Mouse (Mus musculus) gastrocnemius, adult 8-10 months (tissue): ENCODE measurements around the gene Lamc1. TPM values are rescaled to one million over a fixed set of nuclear protein-coding genes. Genes with fewer than 3 reads are reported as not detected.

Source experiments
- DNase-seq, 2 experiments: peaks; one replicate each; pipeline ENCODE4 v3.0.0; 2022; ENCODE audit warnings: low spot score in 2 of 2
- total RNA-seq, 4 experiments: library from RNA; stranded (reverse); gene quantifications; 2 replicates each; pipeline ENCODE4 v1.2.4; 2022

Gene Lamc1
- total RNA-seq, 4 experiments from 2014 or later, result 34.7 to 54.8 (median 46.8) TPM

- DNase-seq, result peak in 1 of 2 experiments; percentile 26
These were observed 67.0 kb downstream of the Lamc1 start for GRCm38 (mm10) chr1:153265579-153265978.

DNA sequence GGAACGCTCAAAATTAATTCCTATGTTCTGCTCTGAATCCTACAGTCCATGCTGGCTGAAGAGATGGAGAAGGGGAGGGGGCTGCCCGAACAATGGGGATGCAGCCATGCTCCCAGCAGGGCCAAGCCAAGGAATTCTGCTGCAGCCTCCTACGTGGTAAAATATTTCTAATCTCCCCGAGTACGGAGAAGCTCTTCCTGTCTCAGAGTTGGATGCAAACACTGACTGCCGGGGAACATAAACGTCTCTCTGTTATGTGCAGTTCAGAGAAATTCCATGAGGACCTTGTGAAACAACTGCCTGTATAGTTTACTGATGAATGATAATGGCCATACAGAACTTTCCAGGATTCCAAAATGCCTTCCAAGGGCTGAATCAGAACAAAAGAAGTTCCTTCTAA lies 67.5 kb downstream of the Lamc1 start:
- DNase-seq, result no peak

- no peak for DNase-seq
These were observed 72.8 kb downstream of the Lamc1 start for GRCm38 (mm10) chr1:153259752-153260300.

DNA sequence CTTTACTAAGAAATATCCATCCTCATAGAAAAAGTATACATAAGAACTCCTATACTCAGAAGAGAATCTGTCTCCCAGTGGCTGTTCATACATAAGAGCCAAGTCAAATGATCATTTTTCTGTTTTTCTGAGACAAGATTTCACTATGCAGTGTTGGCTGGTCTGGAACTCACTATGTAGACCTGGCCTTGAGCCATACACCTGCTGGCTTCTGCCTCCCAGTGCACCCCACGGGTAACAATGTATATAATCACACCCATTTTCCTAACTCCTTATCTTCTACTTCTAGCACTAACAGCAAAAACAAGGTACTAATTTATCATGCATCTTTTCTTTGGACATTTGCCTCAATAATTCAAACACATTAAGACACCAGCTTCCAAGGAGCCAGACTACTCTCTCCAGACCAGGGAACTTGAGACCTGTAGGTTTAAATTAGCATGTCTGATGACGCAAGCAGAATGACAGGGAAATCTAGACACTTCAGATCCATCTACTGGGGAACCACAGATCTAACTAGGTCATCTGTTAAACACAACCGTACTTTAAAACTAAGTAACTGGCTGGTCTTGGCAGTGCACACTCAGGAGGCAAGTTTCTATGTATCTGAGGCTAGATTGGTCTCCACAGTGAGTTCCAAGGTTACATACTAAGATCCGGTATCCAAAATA lies 79.9 kb downstream of the Lamc1 start:
- no peak for DNase-seq

DNA sequence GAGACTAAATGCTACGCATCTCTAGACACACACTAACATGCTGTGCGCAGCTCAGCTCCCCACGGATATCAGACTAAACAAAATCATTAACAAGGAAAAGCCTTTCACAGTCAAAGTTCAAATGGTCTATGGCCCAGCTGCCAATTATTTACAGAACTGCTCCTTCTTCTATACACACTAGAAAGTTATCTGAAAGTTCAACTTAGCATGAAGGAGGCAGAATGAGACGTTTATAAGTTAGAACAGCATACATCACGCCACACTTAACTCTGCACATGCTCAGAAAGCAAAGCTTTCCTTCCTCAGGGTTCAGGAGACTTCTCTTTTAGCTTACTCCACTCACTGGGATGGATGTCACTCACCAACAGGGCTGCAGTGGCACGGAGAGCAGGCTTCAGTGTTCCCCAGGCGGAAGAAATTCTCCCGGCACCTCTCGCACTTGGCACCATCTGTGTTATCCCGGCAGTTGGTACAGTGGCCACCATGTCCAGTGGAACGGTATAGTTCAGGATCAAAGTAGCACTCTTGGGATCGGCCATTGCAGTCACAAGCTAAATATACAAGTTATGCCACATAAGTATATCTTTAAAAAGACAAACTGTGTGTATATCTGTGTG lies 80.9 kb downstream of the Lamc1 start:
- DNase-seq, result no peak

DNA sequence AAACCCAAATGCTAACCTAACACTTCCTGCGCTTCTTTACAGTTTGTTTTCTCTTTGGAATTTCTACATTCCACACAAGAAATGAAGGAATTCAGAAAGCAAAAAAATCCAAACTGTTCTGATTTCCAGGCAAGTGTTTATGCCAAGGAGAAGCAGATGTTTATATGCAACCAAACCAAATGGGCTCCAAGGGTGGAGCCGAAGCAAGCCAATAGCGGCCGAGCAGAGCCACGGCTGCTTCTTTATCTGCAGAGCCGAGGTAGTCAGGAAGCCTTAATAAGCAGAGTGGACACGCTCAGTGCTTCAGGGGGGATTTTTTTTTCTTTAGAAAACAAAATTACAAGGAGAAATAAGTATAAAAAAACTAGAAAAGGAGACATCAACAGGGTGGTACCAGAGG lies 91.2 kb downstream of the Lamc1 start:
- DNase-seq, result no peak

DNA sequence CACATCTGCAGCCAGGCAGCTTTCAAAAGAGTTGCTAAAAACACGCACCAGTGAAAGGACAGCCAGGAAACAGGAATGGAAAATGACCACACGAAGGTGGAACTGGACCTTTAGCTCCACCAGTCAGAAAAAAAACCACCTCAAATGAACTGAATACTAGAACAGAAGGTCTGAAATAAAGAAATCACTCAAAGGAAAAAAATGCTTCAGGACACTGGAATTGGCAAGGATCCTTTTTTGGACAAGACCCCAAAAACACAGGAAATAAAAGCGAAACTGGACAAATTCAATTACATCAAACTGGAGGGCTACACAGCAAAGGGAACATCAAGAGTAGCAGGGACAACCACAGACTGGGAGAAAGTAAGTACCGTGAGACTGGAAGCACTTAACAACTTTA lies 97.0 kb downstream of the Lamc1 start:
- no peak for DNase-seq

DNA sequence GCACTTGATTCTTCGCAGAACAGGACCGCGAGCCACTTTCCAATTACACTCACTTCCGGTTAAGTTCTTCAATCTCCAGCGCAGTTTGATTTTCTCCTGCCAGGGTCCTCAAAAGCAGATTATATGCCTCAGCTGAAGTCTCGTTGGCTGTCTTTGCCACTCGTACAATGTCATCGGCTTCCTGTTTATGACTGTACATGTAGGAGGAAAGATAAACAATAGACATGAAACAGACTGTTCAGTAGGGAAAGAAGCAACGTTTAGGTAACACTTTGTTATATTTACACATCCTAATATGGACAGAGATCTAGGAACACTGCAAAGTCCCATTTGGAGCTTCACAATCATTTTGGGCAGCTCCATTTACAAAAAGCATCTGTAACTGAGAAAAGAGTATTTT lies 100.9 kb downstream of the Lamc1 start:
- no peak for DNase-seq

GRCm38 (mm10) chr1:153227916-153228315 lies 104.7 kb downstream of the Lamc1 start:
- no peak for DNase-seq

DNA sequence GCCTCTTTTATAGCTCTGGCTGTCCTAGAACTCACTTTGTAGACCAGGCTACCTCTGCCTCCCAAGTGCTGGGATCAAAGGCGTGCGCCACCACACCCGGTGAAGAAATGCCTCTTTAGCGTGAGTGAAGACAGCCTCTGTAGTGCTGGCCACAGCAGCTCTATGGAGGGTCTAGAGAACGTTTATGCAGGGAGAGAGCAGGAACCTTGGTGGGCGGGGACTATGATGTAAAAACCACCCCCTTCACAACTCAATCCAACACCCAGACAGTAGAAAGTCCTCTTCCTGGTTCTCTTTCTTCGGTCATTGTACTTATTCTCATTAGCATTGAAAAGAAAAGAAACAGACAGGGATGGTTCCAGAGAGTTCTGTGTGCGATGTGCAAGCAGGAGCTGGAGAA lies 105.5 kb downstream of the Lamc1 start:
- DNase-seq, result no peak

GRCm38 (mm10) chr1:153225786-153226725 lies 106.5 kb downstream of the Lamc1 start:
- DNase-seq, result no peak

GRCm38 (mm10) chr1:153224331-153224730 lies 108.3 kb downstream of the Lamc1 start:
- no peak for DNase-seq

DNA sequence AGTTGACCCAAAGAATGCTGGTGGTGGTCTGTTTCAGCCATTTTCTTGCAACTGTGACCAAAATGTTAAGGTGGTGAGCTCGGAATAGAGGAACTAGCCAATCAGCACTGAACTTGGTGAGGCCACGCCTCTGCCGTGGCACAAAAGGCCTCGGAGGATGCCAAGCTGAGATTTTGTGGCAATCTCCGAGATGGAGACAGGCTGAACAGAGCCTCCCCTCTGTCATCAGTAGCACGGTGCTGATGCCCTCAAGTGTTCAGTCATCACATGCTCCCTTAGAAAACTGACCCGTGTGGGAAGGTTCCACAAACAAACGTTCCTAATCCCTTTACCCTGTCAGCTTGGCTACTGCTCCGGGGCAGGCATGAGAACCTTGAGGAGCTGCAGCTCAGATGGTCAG lies 113.2 kb downstream of the Lamc1 start:
- no peak for DNase-seq

DNA sequence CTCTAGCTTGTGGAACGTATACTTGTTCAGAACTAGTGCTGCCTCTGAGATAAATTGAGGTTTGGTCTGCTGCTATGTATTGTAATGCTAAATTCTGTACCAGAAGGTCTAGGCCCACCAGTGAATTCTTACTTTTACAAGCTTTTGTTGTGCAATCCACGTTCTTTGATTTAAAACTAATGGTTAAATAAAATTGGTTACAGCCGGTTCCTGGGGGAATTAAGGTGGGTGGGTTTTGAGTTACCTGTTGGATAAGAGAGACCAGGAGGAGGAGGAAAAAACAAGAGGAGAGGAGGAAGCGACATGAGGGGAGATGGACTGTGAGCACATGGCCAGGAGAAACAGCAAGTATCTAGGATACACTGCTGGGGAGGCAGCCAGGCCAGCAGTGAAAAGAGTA lies 116.1 kb downstream of the Lamc1 start:
- DNase-seq, result no peak

GRCm38 (mm10) chr1:153215676-153216075 lies 116.9 kb downstream of the Lamc1 start:
- no peak for DNase-seq

- no peak for DNase-seq
These were observed 121.6 kb downstream of the Lamc1 start for GRCm38 (mm10) chr1:153210992-153211391.

DNA sequence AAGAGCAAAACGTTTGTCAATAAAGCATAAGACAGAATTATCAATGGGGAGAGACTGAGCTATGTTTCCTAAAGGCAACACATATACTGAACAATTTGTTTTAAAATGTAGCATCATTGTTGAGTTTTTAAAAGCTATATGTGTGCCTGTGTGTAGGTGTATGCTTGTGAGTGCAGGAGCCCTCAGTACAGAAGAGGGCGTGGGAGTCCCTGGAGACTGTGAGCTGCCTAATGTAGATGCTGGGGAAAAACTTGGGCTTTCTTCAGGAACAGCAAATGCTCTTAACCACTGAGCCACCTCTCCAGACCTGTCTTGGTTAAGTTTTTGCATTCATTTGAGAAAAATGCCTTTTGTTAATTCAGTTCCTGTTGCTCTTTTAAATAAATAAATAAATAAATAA lies 122.4 kb downstream of the Lamc1 start:
- no peak for DNase-seq

- no peak for DNase-seq
These were observed 130.4 kb downstream of the Lamc1 start for GRCm38 (mm10) chr1:153202195-153202594.

GRCm38 (mm10) chr1:153201448-153201847 lies 131.1 kb downstream of the Lamc1 start:
- no peak for DNase-seq

DNA sequence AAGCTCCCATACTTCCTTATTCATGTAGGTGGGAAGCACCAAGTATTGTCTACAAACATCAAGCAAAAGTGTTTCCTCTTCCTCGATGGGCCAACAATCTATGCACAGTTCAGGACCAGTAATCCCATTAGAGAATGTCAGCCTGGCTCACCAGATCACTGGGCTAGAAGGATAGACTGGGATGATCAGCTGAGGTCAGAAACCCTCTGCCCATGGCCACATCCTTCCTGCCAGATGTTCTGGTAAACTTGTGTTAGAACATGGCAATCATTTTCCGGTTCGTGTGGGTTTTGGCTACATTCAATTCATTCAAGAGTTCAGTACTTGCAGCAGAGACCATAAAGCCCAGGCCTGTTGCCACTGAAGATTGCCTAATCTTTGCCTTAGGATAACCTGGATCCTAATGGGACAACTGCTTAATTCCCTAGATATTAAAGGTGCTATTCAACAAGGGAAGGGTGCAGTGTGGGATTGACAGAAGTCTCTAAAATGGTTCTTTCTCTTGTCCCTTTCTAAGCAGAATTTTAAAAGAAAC lies 135.2 kb downstream of the Lamc1 start:
- no peak for DNase-seq

- no peak for DNase-seq
These were observed 139.6 kb downstream of the Lamc1 start for GRCm38 (mm10) chr1:153192945-153193344.

- no peak for DNase-seq
These were observed 140.2 kb downstream of the Lamc1 start for GRCm38 (mm10) chr1:153192379-153192778.
